Mouse (Mus musculus) left cerebral cortex, adult 11 months (tissue): ENCODE measurements around the gene March2.
"Not testable (repeated sequence)": the region's sequence is repeated elsewhere in the genome, so short reads cannot be mapped to it uniquely, and the experiment has no call there.

ENCODE experiments used
- DNase-seq: peaks from one replicate; pipeline ENCODE4 v3.0.0; 2022; ENCODE audit warnings: low spot score

Gene March2

DNA sequence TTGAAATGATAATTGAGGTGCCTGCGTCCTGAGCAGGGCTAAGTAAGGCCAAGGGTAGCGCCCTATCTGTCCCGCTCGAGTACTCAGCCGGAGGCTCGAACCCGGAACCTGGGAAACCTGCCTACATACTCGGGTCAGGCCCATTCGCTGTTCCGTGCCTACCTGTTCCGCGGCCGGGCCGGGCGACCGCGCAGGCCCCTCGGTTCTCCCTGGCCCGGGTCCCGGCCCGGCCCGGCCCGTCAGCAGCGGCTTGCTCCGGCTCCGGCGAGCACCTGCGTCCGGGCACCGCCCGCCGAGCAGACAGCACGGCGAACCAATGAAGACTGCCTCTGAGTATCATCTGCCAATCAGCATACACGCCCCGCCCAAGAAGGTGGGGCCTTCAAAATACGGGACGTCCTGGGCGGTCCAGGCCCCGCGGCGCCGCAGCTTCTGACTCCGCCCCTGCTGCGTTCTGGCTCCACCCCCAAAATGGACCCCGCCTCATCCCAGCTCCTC is at the start of gene March2:
March2 (minus strand) TSS at position 287 of the 498 bp plus-strand sequence.
- peak; percentile 95 for DNase-seq

DNA sequence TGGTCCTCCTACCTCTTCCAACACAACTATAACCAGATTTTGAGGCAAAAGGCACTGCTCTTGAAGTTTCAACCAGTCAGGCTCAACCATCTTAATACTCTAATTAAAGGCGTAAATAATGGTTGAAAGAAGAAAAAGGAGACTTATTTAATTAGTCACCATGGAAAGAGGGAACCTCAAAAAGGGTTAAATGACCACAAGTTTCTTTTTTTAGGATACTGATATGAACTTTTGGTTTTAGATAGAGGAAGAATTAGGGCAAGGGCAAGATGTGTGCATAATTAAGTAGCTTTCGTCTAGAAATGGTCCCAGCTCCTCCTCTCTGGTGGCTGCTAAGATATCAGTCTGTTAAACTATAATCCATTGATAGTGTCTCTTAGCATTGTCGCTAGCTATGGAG is 47.9 kb upstream of the March2 start:
- DNase-seq: no peak

DNA sequence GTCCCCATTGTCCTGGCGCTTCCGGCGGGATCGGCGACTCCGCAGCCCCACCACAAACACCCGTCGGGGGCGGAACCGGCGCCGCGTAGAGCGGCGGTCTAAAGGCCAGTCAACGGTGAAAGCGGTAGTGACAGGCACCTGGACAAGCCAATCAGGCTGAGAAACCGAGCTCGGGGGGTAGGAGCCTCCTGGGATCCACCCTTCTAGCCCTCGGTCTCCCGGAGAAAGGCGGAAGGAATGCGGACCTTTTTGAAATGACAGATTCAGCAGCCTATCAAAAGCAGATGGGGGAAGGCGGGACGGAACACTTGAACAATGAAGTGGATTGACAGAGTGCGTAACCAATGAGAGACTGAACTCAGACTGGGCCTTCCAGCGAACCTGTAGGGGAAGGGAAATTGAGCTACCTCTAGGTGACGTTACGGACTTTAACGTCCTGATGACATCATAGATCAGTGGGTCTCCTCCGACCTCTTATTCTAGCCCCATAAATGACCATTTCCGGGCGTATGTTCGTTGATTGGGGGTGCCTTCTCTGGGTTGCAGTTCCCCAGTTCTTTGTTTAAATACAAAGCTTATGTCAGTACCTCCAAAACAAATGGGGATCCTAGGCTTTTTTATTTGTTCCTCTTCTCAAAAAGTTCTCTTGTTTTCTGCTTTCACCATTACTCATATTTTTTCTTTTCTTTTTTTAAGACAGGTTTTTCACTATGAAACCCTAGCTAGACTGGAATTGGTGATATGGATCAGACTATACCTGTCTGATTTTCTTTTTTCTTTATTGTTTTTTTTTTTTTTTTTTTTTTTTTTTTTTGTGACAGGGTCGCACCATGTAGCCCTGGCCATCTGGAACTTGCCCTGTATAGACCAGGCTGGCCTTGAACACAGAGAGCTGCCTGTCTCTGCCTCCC is 42.0 kb upstream of the March2 start, which contains the start of gene Rab11b:
Rab11b (minus strand) TSS at position 276 of the 911 bp plus-strand sequence.
- DNase-seq: peak; percentile 100

DNA sequence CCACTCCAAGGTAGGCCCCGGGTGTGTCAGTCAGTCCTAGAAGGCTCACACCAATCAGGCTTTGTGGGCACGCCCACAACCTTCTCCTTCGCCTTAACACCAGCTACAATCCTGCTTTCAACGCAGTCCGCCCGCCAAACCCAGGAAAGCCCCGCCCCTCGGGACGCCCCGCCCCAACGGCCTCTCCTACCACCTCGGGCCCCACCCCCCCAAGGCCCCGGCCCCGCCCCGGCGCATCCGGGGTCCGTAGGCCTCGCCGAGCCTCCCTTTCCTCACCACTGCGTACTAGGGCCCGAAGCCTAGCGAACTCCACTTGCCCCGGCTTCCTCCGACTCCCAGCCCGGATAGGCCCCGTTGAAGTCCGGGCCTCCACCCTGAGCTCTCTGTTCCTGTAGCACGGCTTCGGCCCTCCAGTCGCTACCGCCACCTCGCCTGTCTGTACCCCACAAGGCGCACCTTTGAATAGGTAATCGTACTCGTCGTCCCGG is 41.3 kb upstream of the March2 start:
- peak; percentile 84 for DNase-seq

DNA sequence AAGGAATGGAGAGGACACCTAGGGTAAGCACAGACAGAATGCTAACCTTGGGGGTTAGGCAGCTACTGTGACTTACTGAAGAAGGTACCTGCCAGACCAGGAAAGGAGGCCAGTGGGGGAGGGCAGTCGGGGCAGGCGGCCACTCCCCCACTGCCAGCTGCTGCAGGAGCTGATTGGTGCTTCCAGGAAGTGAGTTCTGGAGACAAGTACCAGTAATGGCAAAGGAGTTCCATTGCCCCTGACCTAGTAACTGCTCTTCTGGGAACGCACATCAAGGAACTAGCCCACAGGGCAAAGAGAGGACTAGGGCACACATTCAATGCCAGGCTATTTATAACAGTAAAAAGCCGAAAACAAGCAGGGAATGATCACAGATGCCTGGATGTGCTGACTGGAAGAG is 38.8 kb upstream of the March2 start:
- DNase-seq: no peak

DNA sequence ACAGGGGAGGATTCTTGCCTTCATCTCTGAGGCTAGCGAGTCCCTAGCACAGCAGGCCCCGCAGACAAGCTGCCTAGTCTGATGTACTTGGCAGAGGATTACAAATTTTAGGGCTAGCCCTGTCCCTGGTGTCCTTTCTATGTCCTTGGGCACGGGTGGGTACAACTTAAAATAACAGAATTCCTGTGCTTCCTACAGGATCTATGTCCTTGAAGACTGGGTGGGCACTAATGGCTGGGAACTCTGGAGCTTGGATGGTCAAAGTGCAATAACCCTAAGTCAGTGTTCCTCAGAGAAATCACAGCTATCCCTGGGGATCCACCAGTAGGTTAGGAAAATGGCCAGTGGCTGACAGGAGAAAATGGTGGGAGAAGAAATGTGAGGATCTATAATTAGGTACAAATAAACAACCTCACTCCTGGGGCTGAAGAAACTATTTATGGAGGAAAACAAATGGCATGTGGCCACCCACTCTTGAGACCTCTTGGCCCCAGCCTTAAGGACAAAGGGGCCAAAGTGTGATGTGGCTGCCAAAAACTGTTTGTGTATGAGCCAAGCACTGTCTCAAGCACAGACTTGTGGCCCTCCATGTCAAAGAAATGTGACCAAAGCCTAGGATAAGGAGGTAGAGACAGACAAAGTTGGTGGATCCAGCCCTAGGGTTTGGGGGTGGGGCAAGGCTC is 37.8 kb upstream of the March2 start:
- no peak for DNase-seq

DNA sequence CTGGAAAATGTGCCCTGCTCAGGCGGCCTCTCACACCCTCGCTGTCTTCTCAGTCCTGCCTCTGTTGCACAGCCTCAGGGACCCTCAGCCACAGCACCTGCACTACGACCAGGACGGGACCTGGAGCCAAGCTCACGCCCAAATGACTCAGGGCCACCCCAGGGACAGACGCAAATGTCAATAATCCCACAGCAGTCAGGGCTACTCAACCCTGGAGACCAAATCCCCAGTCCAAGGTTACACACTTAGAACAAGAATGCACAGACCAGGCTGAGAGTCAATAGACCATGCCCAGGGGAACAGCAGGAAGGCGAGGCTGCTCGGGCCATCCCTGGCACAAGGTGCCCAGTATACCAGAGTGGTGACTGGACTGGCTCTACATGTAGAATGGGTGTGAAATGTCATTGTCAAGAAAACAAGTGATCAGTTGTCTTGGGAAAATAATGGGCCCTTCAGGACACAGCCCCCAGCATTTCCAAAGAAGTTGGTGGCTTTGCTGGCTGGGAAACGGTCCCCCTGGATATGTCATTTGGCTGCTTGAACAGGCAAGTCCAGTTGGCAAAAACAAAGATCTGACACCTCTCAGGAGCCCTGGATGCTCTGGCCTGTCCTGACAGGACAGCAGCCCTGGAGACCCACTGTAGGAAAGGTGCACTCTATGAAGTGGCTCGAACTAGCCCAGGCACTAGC is 37.1 kb upstream of the March2 start:
- no peak for DNase-seq

DNA sequence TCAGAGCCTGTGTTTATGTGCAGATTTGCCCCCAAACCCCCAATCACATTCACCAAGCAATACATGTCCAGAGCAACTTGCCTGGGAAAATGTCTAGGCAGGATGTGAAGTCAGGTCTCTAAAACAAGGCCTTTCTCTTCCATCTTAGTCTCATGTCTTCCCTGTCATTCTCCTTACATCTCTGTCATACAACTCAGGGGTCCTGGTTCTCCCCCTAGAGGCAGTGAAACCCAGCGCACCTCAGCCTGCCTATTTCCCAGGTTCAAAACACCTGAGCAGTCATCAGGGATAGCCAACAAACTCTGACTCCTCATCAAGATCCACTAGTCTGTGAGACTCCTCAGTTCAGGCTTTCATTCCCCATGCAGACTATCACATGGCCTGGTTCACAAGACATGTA is 36.2 kb upstream of the March2 start:
- DNase-seq: no peak

DNA sequence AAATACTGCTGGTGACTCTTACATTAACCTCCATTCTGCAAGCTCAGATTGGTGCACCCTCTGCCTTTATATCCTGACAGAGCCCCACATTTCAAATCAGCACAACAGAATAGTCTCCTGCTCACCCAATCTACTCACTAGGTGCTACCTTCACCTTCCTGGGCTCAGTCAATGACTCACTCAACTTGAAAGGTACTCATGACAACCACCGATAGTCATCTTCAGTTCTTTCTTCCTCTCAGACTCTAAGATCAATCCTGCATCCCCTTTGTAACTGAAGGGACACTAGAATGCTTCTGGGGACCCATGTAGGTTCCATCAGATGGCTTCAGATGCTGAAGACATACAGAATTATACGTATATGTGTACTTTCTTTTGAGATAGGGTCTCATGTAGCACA is 33.8 kb upstream of the March2 start:
- DNase-seq: no peak

DNA sequence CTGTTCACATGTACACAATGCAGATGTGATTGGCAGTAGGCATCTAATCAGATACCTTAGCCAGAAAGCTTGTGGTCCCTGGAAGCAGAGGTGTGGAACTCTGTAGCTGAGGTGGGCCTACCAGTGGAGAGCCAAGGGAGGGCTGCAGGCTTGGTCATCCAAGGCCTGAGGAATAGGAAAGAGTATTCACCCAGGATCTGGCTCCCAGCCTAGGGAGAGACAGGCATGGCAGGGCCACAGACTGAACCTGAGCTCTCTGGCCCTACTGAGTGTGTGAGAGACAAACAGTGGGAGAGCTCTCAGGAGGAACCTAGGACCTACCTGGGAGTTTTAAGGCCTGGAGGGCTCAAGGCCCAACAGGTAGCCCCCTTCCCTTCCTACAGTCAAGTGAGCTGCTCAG is 32.7 kb upstream of the March2 start:
- DNase-seq: no peak

DNA sequence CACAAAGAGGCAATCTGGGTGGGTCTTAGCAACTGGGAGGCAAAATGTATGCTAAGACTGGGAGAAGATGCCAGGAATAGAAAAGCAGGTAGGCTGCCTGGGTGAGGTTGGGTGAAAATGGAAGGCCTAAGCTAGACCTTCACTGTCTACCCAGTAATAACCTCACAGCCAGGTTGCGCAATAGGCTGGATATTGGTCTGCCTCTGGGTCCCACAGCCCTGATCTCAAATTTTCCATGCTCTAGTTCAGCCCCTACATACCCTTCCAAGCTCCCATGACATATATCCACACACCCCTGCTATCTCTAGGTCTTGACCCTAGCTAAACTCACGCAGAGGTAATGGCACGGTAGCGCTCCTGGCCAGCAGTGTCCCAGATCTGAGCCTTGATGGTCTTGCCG is 31.0 kb upstream of the March2 start:
- DNase-seq: no peak

DNA sequence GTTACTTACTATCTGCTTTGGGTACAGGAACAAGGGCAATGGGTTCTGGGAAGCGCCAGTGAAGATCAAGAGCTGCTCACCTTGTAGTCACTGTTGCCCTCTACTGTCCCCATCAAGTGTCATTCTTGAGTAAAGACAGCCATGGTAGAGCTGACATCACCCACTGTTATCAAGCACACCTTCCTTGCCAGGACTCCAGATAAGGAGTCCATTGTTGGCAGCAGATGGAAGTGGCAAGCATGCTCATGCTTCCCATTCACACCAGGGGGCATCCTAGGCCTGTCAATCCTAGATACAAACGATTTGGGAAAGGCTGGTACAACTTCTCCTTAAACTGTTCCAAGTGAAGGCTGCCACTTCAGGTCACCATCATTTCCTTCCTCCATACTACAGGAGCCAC is 27.5 kb upstream of the March2 start:
- no peak for DNase-seq

DNA sequence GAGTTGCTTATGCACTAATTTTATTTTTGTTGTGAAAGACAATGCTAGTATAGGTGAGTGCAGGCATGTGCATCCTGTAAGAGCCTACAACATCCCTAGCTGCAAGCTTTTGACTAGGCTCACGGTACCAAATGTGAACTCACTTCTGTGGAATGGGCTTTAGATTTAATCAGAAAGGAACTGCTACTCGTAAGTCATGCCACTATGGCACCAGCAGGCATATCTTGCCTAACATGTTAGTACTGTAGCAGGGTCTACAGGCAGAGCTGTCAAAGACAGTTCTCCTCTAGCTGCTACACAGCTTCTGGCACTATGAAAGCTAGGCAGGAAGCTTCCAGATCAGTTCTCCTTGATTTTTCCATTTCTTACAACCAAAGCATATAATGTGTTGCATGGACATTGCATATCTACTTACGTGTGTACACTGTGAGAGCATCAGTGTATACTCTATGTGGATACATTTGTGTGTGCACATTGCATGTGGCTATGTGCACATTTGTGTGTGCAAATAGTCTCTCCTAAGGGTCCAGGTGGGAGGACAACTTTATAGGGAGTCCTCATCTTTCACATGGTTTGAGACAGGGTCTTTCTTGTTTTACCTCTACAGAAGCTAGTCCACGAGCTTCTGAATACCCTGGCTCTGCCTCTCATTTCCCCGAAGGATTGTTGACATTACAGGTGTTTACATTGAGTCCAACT is 26.4 kb upstream of the March2 start:
- DNase-seq: no peak

DNA sequence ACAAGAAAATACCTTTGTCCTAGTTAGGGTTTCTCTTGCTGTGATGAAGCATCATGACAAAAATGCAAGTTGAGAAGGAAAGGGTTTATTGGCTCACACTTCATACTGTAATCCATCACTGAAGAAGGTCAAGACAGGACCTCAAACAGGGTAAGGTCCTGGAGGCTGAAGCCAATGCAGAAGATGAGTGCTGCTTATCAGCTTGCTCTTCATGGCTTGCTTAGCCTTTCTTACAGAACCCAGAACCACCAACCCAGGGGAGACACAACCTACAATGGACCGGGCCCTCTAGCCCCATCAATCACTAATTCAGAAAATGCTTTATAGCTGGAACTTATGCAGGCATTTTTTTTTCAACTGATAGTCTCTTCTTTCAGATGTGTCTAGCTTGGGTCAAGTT is 23.9 kb upstream of the March2 start:
- DNase-seq: no peak

DNA sequence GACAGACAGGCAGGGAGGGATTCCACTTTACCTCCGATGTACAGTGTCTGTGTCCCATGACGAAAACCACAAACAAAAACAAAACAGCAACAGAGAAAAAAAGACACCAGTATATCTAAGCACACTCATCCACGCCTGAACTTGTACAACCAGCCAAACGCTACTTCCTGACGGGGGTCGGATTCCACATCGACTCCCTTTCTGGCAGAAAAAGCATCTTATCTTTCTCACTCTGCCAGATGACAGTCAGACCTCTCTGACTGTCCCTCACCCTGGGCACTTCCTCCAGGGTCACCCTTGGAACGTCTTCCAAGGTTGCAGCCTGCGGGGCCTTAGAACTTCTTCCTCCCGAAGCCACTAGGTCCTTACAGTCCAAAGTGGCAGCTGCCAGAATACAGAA is 15.1 kb upstream of the March2 start:
- DNase-seq: not testable (repeated sequence)

DNA sequence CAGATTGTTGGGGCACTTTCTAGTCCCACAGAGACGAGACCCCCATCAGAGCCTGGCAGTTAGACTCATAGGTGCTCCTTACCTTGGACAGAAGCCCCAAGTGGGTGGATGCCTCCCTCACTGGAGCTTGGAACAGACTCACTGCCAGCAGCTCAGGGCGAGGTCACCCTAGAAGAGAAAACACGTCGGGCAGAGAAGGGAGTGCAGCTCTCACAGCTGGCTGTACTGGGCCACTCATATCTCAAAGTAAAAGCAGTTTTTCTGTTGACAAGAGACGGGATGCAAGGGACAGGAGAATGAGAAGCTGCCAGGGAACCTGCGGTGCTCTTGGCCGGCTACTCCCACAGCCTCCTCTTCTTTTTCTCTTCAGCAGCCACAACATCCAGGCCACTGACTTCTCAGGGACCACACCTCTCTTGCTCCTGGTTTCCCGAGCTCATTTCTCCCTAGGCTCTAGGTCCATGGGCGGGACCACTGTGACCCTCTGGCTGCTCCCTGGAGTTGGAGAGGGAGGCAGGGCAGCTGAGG is 14.2 kb upstream of the March2 start:
- not testable (repeated sequence) for DNase-seq

DNA sequence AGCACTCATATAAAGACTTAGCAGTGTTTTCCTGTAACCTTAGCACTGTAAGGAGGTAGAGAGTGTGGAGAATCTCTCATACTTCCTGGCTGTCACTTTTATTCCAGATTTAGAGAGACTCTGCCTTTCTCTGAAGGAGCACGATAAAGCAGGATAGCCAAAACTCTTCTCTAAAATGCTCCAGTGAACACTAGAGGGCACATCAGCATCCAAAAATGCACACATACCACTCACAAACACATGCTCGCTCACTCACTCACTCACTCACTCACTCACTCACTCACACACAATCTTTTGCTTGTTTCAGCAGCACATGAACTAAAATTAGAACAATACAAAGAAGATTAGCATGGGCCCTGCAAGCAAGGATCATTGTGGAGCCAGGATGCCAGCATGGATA is 10.7 kb upstream of the March2 start:
- DNase-seq: no peak

DNA sequence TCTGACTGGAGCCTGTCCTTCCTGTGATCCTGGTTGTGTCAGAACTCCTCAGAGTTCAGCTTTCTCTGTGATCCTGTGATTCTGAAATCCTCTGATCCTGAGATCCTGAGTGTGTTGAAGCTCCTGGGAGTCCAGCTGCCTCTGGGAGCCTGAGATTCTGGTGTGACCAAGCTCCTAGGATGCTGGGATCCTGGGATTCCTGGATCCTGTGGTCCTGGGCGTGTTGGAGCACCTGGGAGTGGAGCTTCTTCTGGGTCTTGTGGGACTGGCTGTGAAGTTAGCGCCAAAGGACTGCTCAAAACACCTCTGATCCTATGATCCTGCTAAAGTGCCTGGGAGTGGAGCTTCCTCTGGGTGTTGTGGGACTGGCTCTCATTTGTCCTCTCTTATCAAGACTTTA is 9.9 kb upstream of the March2 start:
- DNase-seq: no peak

DNA sequence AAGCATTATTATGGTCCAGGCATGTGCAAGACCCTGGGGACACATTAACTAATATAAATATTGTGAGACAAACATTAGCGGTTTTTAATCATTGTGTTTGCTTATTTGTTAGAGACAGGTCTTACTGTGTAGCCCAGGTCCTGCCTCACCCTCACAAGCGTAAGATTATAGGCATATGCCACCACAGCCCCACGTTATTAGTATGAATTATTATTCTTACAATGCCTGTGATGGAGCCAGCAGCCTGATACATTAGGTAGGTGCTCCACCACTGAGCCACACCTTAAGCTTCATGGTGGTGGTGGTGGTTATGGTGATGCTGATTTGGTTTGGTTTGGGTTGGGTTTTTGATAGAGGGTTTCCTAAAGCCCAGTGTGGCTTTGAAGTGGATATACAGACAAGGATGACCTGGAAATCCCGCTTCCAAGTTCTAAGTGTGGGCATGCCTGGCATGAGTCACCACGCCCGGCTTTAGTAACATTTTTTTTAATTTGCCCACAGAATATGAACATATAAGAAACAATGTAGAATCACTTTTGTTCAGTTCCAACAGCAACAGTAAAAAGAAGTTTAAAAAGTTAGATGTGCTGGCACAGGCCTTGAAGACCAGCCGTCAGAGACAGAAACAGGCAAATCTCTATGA is 1.4 kb upstream of the March2 start:
- no peak for DNase-seq

DNA sequence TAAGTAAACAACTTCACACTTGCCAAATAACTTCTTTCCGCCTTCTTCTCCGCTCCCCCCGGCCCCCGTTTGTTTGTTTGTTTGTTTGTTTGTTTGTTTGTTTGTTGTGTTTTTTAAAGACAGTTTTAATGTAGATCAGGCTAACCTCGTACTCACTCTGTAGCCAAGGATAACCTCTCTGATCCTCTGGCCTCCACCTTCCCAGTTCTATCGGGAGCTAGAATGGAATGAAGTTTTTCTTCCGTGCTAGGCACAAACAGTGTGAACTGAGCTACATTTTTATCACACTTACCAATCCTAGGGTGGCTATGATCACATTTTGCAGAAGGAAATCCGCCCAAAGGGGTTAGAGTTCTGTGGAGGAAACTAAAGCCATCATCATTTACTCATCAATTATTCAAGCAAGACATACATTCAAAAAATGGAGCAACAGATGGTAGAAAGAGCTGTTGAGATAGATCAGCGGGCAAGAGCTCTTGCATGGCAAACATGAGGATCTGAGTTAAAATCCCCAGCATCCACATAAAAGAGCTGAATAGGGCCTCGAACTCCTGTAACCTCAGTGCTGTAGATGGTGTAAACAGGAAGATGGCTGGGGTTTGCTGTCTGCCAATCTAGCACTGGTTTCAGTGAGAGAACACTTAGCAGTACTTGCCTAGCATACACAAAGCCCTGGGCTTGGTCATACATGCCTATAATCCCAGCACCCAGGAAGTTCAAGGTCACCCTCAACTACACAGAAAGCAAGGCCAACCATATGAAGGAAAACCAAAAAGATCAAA is 665 bp upstream of the March2 start:
- no peak for DNase-seq
